Mouse (Mus musculus) liver, embryonic 15.5 days (tissue): Measurements from ENCODE around the gene Zfp36l2. TPM values are rescaled to one million over a fixed set of nuclear protein-coding genes. Genes with fewer than 3 reads are reported as not detected.

Experiments
- ATAC-seq: fragments of 200-750 bp; cut with Nextera tagmentation; 2 replicates; pipeline ENCODE4 v1.8.0; 2017; ENCODE audit warnings: moderate number of reproducible peaks, mild to moderate bottlenecking, moderate library complexity; ENCODE audit not compliant: insufficient read depth
- H3K27ac ChIP-seq: fragments of 300-500 bp; sonication (generic); replicated peaks from 2 replicates; pipeline ENCODE4 v1.5.1; 2015; ENCODE audit warnings: mild to moderate bottlenecking, inconsistent platforms
- H3K27me3 ChIP-seq: fragments of 300-500 bp; sonication (generic); 2 replicates; pipeline ENCODE4 v1.6.1; 2015; ENCODE audit warnings: mild to moderate bottlenecking, inconsistent platforms
- H3K36me3 ChIP-seq: fragments of 300-500 bp; sonication (generic); replicated peaks from 2 replicates; pipeline ENCODE4 v1.6.1; 2015; ENCODE audit warnings: moderate library complexity, mild to moderate bottlenecking, inconsistent platforms
- H3K4me1 ChIP-seq: fragments of 300-500 bp; sonication (generic); replicated peaks from 2 replicates; pipeline ENCODE4 v1.6.1; 2015; ENCODE audit warnings: inconsistent platforms
- H3K4me2 ChIP-seq: fragments of 300-500 bp; sonication (generic); 2 replicates; pipeline ENCODE4 v1.6.1; 2015; ENCODE audit warnings: moderate library complexity, mild to moderate bottlenecking, inconsistent platforms
- H3K4me3 ChIP-seq: fragments of 300-500 bp; sonication (generic); replicated peaks from 2 replicates; pipeline ENCODE4 v1.5.1; 2015; ENCODE audit warnings: mild to moderate bottlenecking, inconsistent platforms
- H3K9ac ChIP-seq: fragments of 300-500 bp; sonication (generic); 2 replicates; pipeline ENCODE4 v1.6.1; 2015; ENCODE audit warnings: moderate library complexity, mild to moderate bottlenecking, inconsistent platforms
- H3K9me3 ChIP-seq: fragments of 300-500 bp; sonication (generic); replicated peaks from 2 replicates; pipeline ENCODE4 v1.6.1; 2016; ENCODE audit warnings: inconsistent platforms
- WGBS: fragments of 180-500 bp; shearing (Covaris S2); methylation state at CpG from one replicate; pipeline ENCODE4 v1.1.7; 2015; ENCODE audit warnings: mixed read lengths; ENCODE audit not compliant: insufficient replicate concordance; 5-methylcytosine and 5-hydroxymethylcytosine counted together
- polyA plus RNA-seq: library from polyadenylated mRNA; unstranded; fragments of >200 nt; fragmentation: Nextera tagmentation; extraction: Ambion mirVana; gene quantifications from 2 replicates; pipeline ENCODE4 v1.2.1, GENCODE M21; 2015

Gene Zfp36l2
- polyA plus RNA-seq, 1 experiment from 2014 or later: 7.4 TPM

DNA sequence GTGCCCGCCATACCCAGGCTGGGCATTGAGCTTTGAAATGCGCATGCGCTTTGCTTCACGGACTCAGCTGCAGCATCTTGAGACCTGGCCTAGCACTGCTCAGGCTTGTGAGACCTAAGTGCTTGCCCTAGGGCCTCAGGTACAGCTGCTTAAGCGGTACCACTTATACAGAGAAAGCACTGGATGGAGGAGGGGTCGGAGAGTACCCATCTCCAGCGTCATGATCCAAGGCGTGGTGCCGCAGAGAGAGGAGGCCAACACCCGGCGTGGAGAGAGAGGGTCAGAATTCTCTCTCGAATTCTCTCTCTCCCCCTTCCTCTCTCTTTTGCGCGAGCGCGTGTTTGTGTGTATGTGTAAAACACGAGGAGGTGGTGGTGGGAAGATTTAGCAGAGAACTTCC lies 12.6 kb downstream of the Zfp36l2 start:
- no peaks in the 10 kb centered on the region for H3K36me3 ChIP-seq
- no peak overlapping the region for H3K9ac ChIP-seq
- no peaks in the 10 kb centered on the region for H3K27me3 ChIP-seq
- 91% methylated on average over 17 of the region's 17 CpGs for WGBS
- no peak overlapping the region for H3K4me3 ChIP-seq
- H3K27ac ChIP-seq: no peak overlapping the region
- H3K4me2 ChIP-seq: no peak overlapping the region
- 0 out of 2 replicates have a peak, but pooled peaks cover 3% of the 10 kb centered on the region for H3K9me3 ChIP-seq
- H3K4me1 ChIP-seq: peaks cover 35% of the 10 kb centered on the region
- no peak for ATAC-seq

DNA sequence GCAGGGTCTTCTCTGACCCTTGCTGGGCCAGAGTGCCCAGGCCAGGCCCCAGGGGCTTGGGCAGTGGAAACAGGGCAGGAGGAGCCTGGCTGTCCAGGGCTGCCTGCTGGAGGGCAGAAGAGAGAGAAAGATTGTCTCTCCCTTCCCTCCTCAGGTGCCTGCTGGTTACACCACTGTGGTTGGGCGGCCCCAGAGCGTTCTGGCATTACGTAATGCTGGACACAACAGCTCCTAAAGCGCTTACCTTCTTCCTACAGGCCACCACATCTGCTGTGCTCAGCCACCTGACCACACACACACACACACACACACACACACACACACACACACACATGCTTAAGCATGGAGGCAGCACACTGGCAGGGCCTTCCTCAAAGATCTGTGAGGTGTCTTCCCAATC lies 20.4 kb downstream of the Zfp36l2 start:
- Histone ChIP-seq H3K36me3 (no peaks in the 10 kb centered on the region), H3K4me1 (peaks cover 20% of the 10 kb centered on the region), H3K9ac (no peak overlapping the region), H3K4me3 (no peak overlapping the region), H3K9me3 (no peaks in the 10 kb centered on the region), H3K27me3 (no peaks in the 10 kb centered on the region), H3K27ac (peak overlapping the region; percentile 31; the same call in 1 of the 2 replicates), H3K4me2 (no peak overlapping the region)
- ATAC-seq: peak; percentile 51
- 58% methylated on average over 4 of the region's 4 CpGs for WGBS

DNA sequence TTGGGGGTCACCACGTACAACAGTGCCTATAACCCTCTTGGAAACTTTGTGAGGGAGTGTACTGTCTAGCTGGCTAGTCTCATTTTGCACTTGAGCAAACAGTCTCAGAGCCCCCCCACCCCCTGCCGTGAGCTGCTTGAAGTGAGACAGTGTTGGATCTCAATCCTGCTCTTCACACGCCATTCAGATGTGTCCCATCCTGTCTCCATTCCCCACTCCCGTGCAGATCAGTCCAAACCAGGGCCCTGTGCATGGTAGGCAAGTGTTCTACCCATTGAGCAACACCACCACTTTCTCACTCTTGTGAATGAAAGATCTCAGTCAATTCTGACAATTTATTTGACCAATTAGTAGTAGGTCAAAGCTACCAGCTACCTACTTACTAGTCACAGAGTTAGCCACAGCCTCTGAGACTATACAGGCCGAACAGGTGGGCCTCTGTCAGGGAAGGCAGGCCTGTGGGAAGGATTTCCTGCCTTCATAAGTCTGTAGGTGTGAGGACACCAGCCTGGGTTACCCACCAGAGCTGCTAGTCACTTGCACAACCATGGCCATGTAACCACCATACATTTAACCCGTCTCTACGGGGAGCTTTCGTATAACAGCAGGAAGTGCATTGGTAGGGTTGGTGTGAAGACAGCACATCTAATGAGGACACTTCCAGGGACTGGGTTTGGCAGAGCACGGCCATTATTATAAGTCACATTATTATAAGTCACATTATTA lies 21.4 kb downstream of the Zfp36l2 start:
- peaks cover 31% of the 10 kb centered on the region for H3K4me1 ChIP-seq
- 70% methylated on average over 9 of the region's 9 CpGs for WGBS
- H3K4me3 ChIP-seq: no peak overlapping the region
- H3K27me3 ChIP-seq: no peaks in the 10 kb centered on the region
- 0 out of 2 replicates have a peak, but pooled peaks have one; percentile 14 for ATAC-seq
- no peak overlapping the region for H3K4me2 ChIP-seq
- H3K27ac ChIP-seq: peak overlapping the region; percentile 31; the same call in 1 of the 2 replicates
- no peaks in the 10 kb centered on the region for H3K36me3 ChIP-seq
- H3K9me3 ChIP-seq: no peaks in the 10 kb centered on the region
- H3K9ac ChIP-seq: no peak overlapping the region

DNA sequence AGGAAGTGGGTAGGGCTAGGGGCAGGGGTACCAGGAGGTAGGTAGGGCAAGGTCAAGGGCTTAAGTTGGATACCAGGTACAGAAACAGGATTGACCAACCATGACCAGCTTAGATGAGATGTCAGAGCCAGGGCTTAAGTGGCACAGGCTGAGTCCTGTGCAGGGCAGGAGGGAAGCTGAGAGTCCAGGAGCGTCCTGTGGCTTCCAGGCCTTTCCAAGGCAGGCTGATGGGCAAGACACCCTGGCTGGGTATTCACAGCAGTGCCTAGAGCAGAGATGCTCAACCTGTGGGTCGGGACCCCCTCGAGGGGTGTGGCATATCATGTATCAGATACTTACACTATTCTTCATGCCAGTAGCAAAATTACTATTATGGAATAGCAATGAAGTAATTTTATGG lies 22.0 kb downstream of the Zfp36l2 start:
- peaks cover 37% of the 10 kb centered on the region for H3K4me1 ChIP-seq
- no peaks in the 10 kb centered on the region for H3K27me3 ChIP-seq
- ATAC-seq: no peak
- H3K27ac ChIP-seq: no peak overlapping the region
- 62% methylated on average over 3 of the region's 3 CpGs for WGBS
- no peak overlapping the region for H3K4me3 ChIP-seq
- no peaks in the 10 kb centered on the region for H3K36me3 ChIP-seq
- H3K4me2 ChIP-seq: no peak overlapping the region
- no peaks in the 10 kb centered on the region for H3K9me3 ChIP-seq
- H3K9ac ChIP-seq: no peak overlapping the region

DNA sequence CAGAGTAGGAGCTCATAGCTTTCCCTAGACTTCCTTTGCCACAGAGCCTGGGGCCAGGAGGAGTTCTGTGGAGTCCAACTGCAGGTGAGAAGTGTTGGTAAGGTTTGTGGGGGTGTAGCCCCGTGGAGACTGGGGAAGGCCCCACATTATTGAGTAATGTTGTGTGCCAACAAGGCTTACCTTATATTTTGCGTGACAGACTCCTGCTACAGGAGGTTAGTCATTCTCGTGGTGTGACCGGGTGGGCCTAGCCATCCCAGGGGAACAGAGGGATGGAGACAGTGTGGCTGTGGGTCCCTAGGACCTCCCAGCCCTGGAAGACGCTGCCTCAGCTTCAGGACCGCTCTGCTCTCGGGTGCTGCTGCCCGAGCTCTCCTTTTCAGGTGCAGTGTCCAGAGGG lies 23.6 kb downstream of the Zfp36l2 start:
- no peaks in the 10 kb centered on the region for H3K36me3 ChIP-seq
- H3K4me3 ChIP-seq: no peak overlapping the region
- WGBS: 72% methylated on average over 8 of the region's 8 CpGs
- no peak overlapping the region for H3K4me2 ChIP-seq
- no peak overlapping the region for H3K9ac ChIP-seq
- ATAC-seq: no peak
- no peaks in the 10 kb centered on the region for H3K9me3 ChIP-seq
- H3K4me1 ChIP-seq: peaks cover 46% of the 10 kb centered on the region
- H3K27ac ChIP-seq: no peak overlapping the region
- no peaks in the 10 kb centered on the region for H3K27me3 ChIP-seq

DNA sequence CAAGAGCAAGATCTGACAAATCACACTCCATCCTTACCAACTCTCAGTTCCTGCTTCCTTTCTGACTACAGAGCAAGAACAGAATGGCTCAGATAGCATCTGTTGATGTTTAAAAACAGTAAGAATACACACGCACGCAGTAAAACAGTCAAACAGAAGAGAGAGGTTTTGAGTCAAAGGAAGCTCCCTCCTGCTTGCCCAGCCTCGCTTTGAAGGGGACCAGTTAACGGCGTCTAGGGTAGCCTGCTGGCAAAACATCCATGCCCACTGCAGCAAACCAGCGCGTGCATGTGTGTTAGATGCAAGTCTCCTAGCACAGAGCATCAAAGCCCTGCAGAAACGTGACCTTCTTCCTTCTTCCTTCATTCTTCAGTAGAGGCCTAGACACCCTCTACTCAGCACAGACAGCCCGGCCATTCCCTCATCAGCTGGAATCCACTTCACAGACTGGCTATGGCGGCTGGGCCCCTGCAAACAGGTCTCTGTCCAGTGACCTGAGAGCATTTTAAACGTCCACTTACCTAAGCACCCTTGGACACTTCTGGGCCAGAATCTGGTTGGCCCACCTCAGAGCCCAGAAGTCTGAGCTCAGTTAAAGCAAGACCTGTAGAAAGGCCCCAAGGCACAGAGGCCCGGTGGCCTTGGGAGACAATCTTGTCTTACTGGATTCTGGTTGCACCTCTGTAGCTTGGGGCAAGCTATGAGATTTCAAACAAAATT lies 24.5 kb downstream of the Zfp36l2 start:
- Histone ChIP-seq H3K27me3 (no peaks in the 10 kb centered on the region), H3K36me3 (no peaks in the 10 kb centered on the region), H3K9me3 (no peaks in the 10 kb centered on the region), H3K27ac (no peak overlapping the region), H3K9ac (no peak overlapping the region), H3K4me3 (no peak overlapping the region), H3K4me1 (peaks cover 55% of the 10 kb centered on the region), H3K4me2 (no peak overlapping the region)
- ATAC-seq: no peak
- WGBS: 64% methylated on average over 12 of the region's 12 CpGs

DNA sequence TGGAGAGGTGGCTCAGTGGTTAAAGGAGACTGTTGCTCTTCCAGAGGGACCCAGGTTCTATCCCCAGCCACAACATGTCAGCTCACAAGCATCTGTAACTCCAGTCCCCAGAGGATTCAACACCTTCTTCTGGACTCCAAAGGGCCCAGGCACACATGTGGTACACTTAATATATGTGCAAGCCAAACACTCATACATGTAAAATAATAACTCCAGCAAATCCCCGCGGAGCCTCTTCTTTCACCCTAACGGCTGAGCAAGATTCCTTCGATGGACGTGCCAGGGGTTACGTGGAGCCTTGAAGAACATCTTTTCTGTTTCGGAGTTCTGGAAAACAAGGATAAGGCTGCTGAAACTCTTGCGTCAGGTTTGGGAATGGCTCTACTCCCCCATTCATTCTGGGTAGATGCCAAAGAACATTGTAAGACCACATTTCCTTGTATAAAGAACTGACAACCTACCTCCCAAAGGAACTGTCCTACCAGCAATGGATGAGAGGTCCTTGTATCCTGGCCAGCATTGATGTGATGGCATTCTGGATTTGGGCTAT lies 25.5 kb downstream of the Zfp36l2 start:
- Histone ChIP-seq H3K27ac (peak overlapping the region; percentile 51), H3K9me3 (no peaks in the 10 kb centered on the region), H3K27me3 (no peaks in the 10 kb centered on the region), H3K9ac (no peak overlapping the region), H3K4me2 (no peak overlapping the region), H3K4me1 (peaks cover 64% of the 10 kb centered on the region), H3K4me3 (no peak overlapping the region), H3K36me3 (no peaks in the 10 kb centered on the region)
- ATAC-seq: no peak
- WGBS: 83% methylated on average over 8 of the region's 8 CpGs

DNA sequence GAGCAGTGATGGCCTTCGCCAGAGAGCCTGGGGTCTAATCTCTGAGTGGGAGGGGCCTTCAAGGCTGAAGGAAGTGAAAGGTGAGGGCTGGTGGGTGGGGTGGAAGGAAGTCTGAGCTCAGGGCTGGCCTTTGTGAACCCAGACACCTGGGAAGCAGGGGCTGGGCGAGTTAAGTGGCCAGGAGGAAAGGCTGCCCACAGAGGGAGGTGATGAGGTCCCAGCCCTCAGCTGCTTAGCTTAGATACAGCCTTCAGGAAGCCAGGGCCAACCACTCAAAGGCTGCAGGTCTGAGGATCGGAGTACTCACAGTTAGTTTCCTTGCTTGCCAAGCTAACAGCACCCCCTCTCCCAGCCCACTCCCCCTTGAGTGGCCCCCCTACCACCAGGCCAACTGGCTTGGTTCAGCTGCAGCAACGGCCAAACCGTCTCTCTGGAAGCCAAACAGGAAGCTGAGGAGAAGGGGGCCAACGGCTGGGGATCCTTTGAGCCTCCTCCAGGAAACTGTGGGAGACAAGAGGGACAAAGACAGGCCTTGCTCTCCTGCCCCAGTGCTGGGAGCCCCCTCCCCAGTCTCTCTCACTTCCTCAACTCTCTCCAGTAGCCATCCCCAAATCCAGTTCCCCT lies 26.4 kb downstream of the Zfp36l2 start:
- no peaks in the 10 kb centered on the region for H3K27me3 ChIP-seq
- 19% methylated on average over 6 of the region's 6 CpGs for WGBS
- H3K36me3 ChIP-seq: no peaks in the 10 kb centered on the region
- H3K27ac ChIP-seq: peak overlapping the region; percentile 51
- H3K4me3 ChIP-seq: no peak overlapping the region
- ATAC-seq: peak; percentile 14; the same call in 1 of the 2 replicates
- H3K4me1 ChIP-seq: peaks cover 67% of the 10 kb centered on the region
- H3K4me2 ChIP-seq: no peak overlapping the region
- H3K9ac ChIP-seq: no peak overlapping the region
- H3K9me3 ChIP-seq: no peaks in the 10 kb centered on the region

DNA sequence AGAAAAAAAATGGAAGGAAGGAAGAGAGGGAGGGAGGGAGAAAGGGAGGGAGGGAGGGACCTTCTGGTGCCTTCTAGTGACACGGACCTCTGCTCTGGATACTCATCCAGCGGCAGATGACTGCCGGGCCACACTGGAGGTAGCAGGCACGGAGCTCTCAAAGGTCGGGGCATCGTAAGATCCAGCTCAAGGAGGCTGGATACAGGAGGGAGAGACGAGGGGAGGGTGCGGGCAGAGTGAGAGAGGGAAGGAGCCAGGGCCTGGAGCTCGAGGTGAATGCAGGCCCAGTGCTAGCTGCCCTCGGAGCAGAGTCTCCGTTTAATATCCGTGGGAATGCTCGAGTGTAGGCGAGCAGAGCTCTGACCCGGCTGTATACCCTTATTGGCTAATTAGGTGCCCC lies 28.9 kb downstream of the Zfp36l2 start:
- Histone ChIP-seq H3K27me3 (no peaks in the 10 kb centered on the region), H3K4me3 (no peak overlapping the region), H3K36me3 (no peaks in the 10 kb centered on the region), H3K9ac (no peak overlapping the region), H3K4me2 (no peak overlapping the region), H3K4me1 (peaks cover 83% of the 10 kb centered on the region), H3K27ac (no peak overlapping the region; the same call in 1 of the 2 replicates), H3K9me3 (no peaks in the 10 kb centered on the region)
- WGBS: 75% methylated on average over 15 of the region's 15 CpGs
- ATAC-seq: no peak

DNA sequence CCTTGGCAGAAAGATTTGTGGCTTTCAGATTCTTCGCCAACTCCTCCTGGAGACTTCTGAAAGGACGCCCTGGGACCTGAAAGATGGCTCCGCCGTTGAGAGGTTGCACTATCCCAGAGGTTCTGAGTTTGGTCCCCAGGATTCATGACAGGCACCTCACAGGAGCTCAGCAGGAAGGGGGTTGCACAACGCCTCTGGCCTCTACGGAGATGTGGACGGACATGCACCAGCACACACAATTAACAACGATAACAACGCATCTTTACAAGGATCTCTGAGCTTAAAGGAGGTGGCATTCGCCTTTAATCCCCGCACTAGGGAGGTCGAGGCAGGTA lies 29.3 kb downstream of the Zfp36l2 start:
- H3K9me3 ChIP-seq: no peaks in the 10 kb centered on the region
- peaks cover 87% of the 10 kb centered on the region for H3K4me1 ChIP-seq
- 74% methylated on average over 12 of the region's 12 CpGs for WGBS
- H3K36me3 ChIP-seq: no peaks in the 10 kb centered on the region
- no peak overlapping the region for H3K4me2 ChIP-seq
- no peak overlapping the region; the same call in 1 of the 2 replicates for H3K9ac ChIP-seq
- peak overlapping the region; percentile 75; the same call in 1 of the 2 replicates for H3K27ac ChIP-seq
- H3K27me3 ChIP-seq: no peaks in the 10 kb centered on the region
- no peak overlapping the region for H3K4me3 ChIP-seq
- no peak for ATAC-seq
